ENCODE assay signal across 8 mouse cellular contexts in the genomic region with DNA sequence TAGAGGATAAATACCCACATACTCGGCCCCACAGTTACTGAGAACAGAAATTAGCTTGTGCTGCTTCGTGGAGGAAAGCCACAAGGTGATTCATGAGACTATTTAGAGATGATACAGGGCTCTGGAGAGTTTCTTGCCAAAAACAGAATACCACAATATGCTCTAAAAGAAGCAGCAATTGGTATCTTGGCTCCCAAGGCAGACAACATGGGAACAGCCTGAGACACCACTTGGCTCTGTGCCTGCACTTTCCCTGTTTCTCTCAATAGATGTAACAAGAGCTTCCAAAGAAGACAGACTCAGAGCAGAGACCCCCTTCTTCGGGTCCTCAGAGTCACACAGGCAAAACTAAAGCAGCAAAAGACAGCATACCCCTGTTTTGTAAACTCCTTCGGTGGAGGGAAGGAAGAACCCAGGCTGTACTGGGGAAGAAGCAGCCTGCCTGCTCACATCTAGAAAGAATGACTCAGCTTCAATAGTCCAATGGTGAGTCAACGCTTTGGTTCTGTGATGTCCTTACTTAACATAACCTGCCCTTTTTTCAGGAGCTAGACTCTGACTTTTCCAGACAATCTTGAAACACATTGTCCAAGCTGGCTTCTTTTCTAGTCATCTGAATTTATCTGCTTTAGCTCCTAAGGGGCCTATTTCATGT.
DNase-seq lines count a peak whose midpoint lies in the region; TF ChIP-seq lines count a peak whose summit lies in the region.

No protein-coding gene starts in this region.

- H3K36me3 ChIP-seq in kidney, adult 2 months (ENCODE audit: control insufficient read depth, insufficient read depth, low read length): no peaks in the 10 kb centered on the region

- TF ChIP-seq CTCF in kidney, adult 2 months (conservative IDR thresholded peaks at IDR 0.05; ENCODE audit: insufficient read depth, insufficient read length, low read depth, low read length): no peak

- no peak overlapping the region for H3K4me3 ChIP-seq in kidney, adult 2 months (ENCODE audit: insufficient read depth, low read depth, low read length)

- no peak for TF ChIP-seq POLR2A in kidney, adult 2 months (IDR thresholded peaks at IDR 0.05; ENCODE audit: low read depth, low read length)

- intact Hi-C loops in left cerebral cortex, postnatal 10 days (cut with DNase I): no loop called here

- peak; percentile 17 for DNase-seq in heart, postnatal 4 days
- no peak for DNase-seq in heart, adult 9 months (ENCODE audit: low spot score in 2 of 2)
- DNase-seq in ZHBTc4 (ENCODE audit: low read depth, low spot score): peak; percentile 11
- peak; percentile 90 for DNase-seq in frontal cortex, adult 2 months (ENCODE audit: extremely low spot score in 1 of 2, low spot score in 1 of 2)
- DNase-seq in left cerebral cortex, postnatal 10 days (ENCODE audit: extremely low spot score in 1 of 2, low spot score in 2 of 2): peak; percentile 80 to 82
- DNase-seq in kidney, adult 2 months: no peak
- no peak for DNase-seq in embryo, embryonic 9.5 days (ENCODE audit: extremely low spot score)
- no peak for DNase-seq in heart, adult 8-10 months (ENCODE audit: low spot score)

- 68% methylated on average over 5 of the region's 5 CpGs for WGBS in kidney, adult 2 months

- H3K27ac ChIP-seq in kidney, adult 2 months (ENCODE audit: insufficient read depth, low read depth, low read length): no peak overlapping the region

- H3K27me3 ChIP-seq in kidney, adult 2 months (replicated peaks; ENCODE audit: control insufficient read depth, insufficient read depth, low read length): no peaks in the 10 kb centered on the region

- H3K4me1 ChIP-seq in kidney, adult 2 months (ENCODE audit: control insufficient read depth, insufficient read depth, low read length): no peaks in the 10 kb centered on the region

Comparison
In these comparisons a context has a peak if more than half of its experiments do, and no peak if none do; other contexts are left out.
1. DNase-seq: peak in heart, postnatal 4 days (single experiment), ZHBTc4 (single experiment), frontal cortex, adult 2 months (2 of 2) and left cerebral cortex, postnatal 10 days (2 of 2); none in heart, adult 9 months (0 of 2), kidney, adult 2 months (single experiment), embryo, embryonic 9.5 days (single experiment) and heart, adult 8-10 months (single experiment).